ENCODE assay signal across 10 mouse cellular contexts in genomic region chr1:184728561-184729115, GRCm38 (mm10). TPM values are rescaled to one million over a fixed set of nuclear protein-coding genes. Genes with fewer than 3 reads are reported as not detected.
A peak's percentile ranks its signal among the peaks of the same experiment; 100 is the strongest.
DNase-seq lines count a peak whose midpoint lies in the region; ATAC-seq and TF ChIP-seq lines count a peak whose summit lies in the region.
"Had no signal": no experiment of that assay in that cellular context is flagged by ENCODE, and none has a peak within 500 bp of the region (broad histone marks: within the 10 kb centered on the region; RNA-seq: fewer than 3 reads in every experiment).

No protein-coding gene starts in this region.

- H3K4me1 ChIP-seq in intestine, embryonic 15.5 days (replicated peaks) = peaks cover 35% of the 10 kb centered on the region
- peaks cover 3% of the 10 kb centered on the region; the same call in 1 of the 2 replicates for H3K4me1 ChIP-seq in cerebellum, adult 2 months (ENCODE audit: control insufficient read depth, insufficient read depth, low read length)

- intact Hi-C loops in gastrocnemius, adult 2 months (cut with DNase I) = no loop called here

- peak overlapping the region; percentile 82 for H3K4me2 ChIP-seq in intestine, embryonic 15.5 days (replicated peaks)

- WGBS in intestine, embryonic 15.5 days = 4% methylated on average over 6 of the region's 6 CpGs
- WGBS in cerebellum, adult 2 months = 12% methylated on average over 6 of the region's 6 CpGs

- no peaks in the 10 kb centered on the region for H3K9me3 ChIP-seq in intestine, embryonic 15.5 days
- H3K9me3 ChIP-seq: hindbrain, embryonic 15.5 days had no signal

- TF ChIP-seq POLR2A in cerebellum, adult 2 months (IDR thresholded peaks at IDR 0.05; ENCODE audit: borderline replicate concordance, insufficient read depth, low read length) = no peak

- peak overlapping the region; percentile 92 for H3K9ac ChIP-seq in intestine, embryonic 15.5 days
- H3K9ac ChIP-seq: hindbrain, embryonic 15.5 days had no signal

- ATAC-seq in intestine, embryonic 15.5 days = no peak

- H3K4me3 ChIP-seq in gastrocnemius, adult 2 months = peak overlapping the region; percentile 79
- H3K4me3 ChIP-seq in intestine, embryonic 15.5 days (replicated peaks) = peak overlapping the region; percentile 70
- H3K4me3 ChIP-seq in cerebellum, adult 2 months (replicated peaks; ENCODE audit: insufficient read depth, low read depth, low read length) = no peak overlapping the region

- no peaks in the 10 kb centered on the region for H3K36me3 ChIP-seq in intestine, embryonic 15.5 days
- H3K36me3 ChIP-seq: hindbrain, embryonic 15.5 days had no signal

- H3K27ac ChIP-seq in gastrocnemius, adult 2 months = peak overlapping the region; percentile 80
- H3K27ac ChIP-seq in intestine, embryonic 15.5 days = peak overlapping the region; percentile 32; the same call in 1 of the 2 replicates
- H3K27ac ChIP-seq in cerebellum, adult 2 months (ENCODE audit: insufficient read depth, low read length) = no peak overlapping the region
- H3K27ac ChIP-seq: hindbrain, embryonic 15.5 days had no signal

- H3K27me3 ChIP-seq in intestine, embryonic 15.5 days (replicated peaks) = peaks cover 26% of the 10 kb centered on the region
- H3K27me3 ChIP-seq in cerebellum, adult 2 months (ENCODE audit: control insufficient read depth, insufficient read depth, low read length) = peaks cover 20% of the 10 kb centered on the region; the same call in 1 of the 2 replicates

- no peak for DNase-seq in gastrocnemius, adult 2 months
- no peak for DNase-seq in gastrocnemius, postnatal 4 days (ENCODE audit: low spot score in 2 of 2)
- DNase-seq in A20 (ENCODE audit: low read depth, low spot score) = peak; percentile 16
- DNase-seq in lung, postnatal 10 days = peak; percentile 47
- no peak for DNase-seq in yolk sac, embryonic 10.5 days (ENCODE audit: low spot score)
- DNase-seq in cerebellum, adult 2 months = no peak
- DNase-seq in adrenal gland, adult 2 months = no peak
- DNase-seq: spleen, adult 18-20 months had no signal

- TF ChIP-seq CTCF in gastrocnemius, adult 2 months (IDR thresholded peaks at IDR 0.05) = no peak
- TF ChIP-seq CTCF in cerebellum, adult 2 months (IDR thresholded peaks at IDR 0.05; ENCODE audit: borderline replicate concordance, insufficient read depth, low read depth, low read length) = no peak

RNA-seq across cellular contexts. Expression of gene Hlx, which starts 3.8 kb away (rescaled TPM):
- total RNA-seq in gastrocnemius, adult 2 months (2021) = 10 to 100 TPM in 1 of 2 experiments, 1 to 10 TPM in 1; 6.9 to 10.9 TPM
- total RNA-seq in gastrocnemius, postnatal 4 days (2021) = 10 to 100 TPM; 22.5 to 27.7 TPM
- 46.6 and 52.3 TPM in 2 replicates for polyA plus RNA-seq in intestine, embryonic 15.5 days (2015; fragmentation: Nextera tagmentation; extraction: Ambion mirVana)
- polyA plus RNA-seq in cerebellum, adult 2 months (2012; rRNA removed) = 0.60 and 1.1 TPM in 2 replicates
- total RNA-seq in adrenal gland, adult 2 months (2021) = 10 to 100 TPM in 1 of 2 experiments, 1 to 10 TPM in 1; 7.0 to 17.3 TPM
- polyA plus RNA-seq in adrenal gland, adult 2 months (2012; rRNA removed) = 28.0 and 37.9 TPM in 2 replicates

Comparison
In these comparisons a context has a peak if more than half of its experiments do, and no peak if none do; other contexts are left out.
1. DNase-seq: peak in A20 (single experiment) and lung, postnatal 10 days (single experiment); none in gastrocnemius, adult 2 months (single experiment), gastrocnemius, postnatal 4 days (0 of 2), yolk sac, embryonic 10.5 days (single experiment), cerebellum, adult 2 months (0 of 2) and adrenal gland, adult 2 months (single experiment).